Mouse (Mus musculus): ENCODE data around the gene Syp.
A peak's percentile ranks its signal among the peaks of the same experiment; 100 is the strongest.

Gene Syp

GRCm38 (mm10) chrX:7638401-7639091, at the start of gene Syp:
TSS of gene Syp (plus strand) at chrX:7638471.
- peak; percentile 94 for DNase-seq

- DNase-seq, result no peak
These were observed 42.9 kb upstream of the Syp start for GRCm38 (mm10) chrX:7595371-7595770.

- DNase-seq, result no peak
These were observed 34.3 kb upstream of the Syp start for GRCm38 (mm10) chrX:7604004-7604403.

DNA sequence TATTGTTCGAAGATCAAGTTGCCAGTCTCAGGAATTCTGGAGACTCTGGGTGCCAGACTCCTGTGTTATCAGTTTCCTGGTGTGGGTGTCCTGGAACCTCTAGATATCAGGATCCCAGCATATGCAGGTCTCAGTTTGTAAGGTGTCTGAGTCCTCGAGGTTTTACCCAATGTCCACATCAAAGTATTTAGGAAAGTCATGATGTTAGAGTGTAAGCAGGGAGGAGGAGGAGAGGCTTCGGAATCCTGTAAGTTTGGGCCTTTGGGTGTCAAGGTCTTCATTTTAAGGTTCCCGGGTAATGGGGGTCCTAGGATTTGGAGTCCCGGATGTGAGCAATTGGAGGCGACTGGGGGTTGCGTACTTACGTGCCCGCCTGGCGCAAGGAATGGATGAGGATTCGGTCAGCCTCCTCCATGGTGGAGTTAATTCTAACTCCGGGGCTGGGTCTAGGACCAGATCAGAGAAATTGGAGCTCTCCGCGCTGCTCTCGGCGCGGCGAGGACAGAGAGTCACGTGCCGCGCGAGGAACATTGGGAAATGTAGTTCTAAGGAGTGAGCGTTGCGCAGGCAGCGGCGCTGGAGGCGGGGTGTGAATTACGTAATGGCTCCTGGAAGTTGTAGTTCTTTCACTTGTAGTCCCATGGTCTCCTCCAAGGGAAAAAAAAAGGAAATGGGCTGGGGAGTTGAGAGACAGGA, 33.2 kb upstream of the Syp start, which contains the start of gene Ccdc22:
TSS of gene Ccdc22 (minus strand) at position 639 of the 696 bp plus-strand sequence.
- peak; percentile 87 for DNase-seq

- DNase-seq, result no peak
These were observed 32.7 kb upstream of the Syp start for GRCm38 (mm10) chrX:7605575-7605941.

DNA sequence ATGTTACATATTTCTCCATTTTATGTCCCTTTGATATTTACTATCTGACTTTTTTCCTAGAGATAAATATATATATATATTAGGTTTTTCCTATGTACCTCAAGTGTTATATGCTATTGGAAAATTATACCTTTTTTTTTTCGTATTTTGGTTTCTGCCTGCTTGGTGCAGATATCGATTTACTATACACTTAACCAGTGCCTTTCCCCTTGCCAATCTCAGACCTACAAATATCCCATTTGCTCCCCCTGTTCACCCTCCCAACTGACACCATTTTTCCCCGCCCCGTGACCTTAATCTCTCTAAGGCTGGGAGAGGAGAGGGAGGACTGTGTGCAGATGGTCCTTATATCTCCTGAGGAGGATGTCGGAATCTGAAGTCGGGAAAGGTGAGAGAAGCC, 31.5 kb upstream of the Syp start, which contains the start of gene Cacna1f:
TSS of gene Cacna1f (plus strand) at position 301 of the 400 bp plus-strand sequence.
- no peak for DNase-seq

DNA sequence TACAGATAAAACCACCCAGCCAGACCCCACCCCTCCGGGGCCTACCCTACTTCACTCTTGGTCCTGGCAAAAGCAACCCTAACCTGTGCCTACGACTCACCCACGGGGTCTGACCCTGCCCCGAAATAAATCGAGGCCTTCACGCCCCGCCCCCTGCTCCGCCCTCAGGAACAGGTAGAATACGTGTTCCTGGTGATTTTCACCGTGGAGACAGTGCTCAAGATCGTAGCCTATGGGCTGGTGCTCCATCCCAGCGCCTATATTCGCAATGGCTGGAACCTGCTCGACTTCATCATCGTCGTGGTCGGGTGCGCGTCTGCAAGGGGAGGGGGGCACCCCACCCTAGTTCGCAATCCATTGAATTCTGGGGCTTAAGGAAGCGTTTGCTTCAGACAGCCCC, 28.2 kb upstream of the Syp start:
- DNase-seq, result peak; percentile 57

DNA sequence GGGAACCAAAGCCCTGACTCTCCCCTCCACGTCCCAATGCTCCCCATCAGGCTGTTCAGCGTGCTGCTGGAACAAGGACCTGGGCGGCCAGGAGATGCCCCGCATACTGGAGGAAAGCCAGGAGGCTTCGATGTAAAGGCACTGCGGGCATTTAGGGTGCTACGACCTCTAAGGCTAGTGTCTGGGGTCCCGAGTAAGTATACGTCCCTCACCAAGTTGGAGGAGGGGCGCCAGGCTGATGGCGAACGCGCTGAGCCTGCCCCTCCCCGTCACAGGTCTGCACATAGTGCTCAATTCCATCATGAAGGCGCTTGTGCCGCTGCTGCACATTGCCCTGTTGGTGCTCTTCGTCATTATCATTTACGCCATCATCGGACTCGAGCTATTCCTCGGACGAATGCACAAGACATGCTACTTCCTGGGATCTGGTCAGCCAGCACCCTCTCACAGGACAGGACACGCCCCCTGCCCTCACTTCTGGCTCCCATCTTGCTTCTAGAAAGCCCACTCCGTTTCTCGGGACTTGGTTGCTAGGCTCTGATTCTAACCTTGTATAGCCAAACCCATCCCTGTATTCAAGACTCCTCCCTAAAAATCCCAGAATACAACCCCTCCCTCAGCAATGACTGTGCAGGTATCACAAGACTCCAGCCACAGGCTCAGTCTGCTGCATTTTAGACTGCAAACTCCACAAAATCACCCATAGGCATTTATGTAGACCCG, 27.6 kb upstream of the Syp start:
- peak; percentile 35 for DNase-seq

DNA sequence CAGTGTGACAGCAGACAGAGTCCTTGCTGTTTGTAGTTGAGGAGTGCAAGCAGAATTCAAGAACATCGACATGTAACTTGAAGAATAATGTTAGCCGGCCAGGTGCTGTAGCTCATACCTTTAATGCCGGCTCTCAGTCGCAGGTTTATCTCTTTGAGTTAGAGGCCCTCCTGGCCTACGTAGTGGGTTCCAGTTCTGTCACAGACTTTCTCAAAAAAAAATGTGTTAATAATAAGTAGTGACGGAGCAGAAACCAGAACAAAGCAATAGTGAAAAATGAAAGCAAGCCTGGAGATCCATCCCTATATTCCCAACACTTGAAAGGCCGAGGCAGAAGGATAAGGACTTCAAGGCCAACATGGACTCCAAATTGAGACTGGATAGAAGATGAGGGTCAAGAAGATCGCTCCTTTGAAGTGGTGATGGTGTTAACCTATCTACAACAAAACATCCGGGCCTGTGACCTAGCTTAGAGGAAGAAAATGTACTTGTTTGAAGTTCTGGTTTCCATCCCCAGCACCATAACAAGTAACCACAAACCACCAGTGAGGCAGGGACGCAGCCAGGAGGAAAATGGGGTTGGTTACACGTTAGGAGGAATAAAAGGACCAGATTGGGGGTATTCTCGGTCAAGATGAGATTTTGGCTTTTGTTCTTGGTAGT, 20.3 kb upstream of the Syp start:
- no peak for DNase-seq

DNA sequence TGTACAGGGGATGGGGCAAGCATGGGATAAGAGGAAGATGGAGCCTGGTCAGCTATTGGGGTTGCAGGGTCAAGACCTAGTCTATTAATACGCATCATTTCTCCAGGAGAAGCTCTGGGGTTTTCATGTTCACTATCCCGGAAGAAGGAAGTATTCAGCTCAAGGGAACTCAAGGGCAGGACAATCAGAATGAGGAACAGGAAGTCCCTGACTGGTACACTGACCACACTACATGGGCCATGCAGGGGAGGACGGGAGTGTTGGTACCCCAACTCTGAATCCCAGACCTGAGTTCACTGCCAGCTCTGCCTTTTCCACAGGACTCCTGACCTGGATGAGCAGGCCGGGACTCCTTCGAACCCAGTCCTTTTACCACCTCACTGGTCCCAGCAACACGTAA, 5.7 kb upstream of the Syp start:
- no peak for DNase-seq

DNA sequence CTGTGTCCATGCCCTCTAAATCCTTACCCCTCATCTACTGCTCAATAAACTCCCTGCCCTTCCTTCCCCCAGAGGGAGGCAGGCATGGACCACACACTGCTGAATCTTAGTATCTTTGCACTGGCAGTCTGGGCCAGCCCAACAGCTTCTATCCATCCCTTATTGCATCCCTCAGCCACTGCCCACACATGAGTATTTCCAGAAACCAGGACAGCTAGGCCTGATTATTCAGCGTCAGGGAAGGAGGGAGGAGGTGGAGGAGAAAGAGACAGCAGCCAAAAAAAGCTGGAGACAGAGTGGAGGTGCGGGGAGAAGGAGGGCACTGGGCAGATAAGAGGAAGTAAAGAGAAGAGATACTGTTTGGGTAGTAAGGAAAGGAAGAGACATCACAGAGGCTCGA, 3.2 kb upstream of the Syp start:
- DNase-seq, result no peak

- peak; percentile 66 for DNase-seq
These were observed 1.5 kb downstream of the Syp start for GRCm38 (mm10) chrX:7639536-7640325.

DNA sequence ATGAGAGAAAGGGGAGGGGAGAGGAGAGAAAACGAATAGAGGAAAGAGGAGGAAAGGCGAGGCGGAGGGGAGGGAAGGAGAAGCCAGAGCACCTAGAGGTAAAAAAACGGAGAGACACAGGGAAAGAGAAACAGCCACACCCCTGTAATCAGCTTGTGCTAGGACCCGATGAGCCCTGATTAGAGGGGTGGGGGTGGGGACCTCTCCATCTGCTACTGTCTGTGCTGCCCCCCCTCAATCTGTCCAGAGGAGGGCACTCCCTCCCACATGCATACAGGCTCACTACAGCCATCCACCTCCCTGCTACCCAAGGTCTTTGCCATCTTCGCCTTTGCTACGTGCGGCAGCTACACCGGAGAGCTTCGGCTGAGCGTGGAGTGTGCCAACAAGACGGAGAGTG, 2.5 kb downstream of the Syp start:
- peak; percentile 45 for DNase-seq

DNA sequence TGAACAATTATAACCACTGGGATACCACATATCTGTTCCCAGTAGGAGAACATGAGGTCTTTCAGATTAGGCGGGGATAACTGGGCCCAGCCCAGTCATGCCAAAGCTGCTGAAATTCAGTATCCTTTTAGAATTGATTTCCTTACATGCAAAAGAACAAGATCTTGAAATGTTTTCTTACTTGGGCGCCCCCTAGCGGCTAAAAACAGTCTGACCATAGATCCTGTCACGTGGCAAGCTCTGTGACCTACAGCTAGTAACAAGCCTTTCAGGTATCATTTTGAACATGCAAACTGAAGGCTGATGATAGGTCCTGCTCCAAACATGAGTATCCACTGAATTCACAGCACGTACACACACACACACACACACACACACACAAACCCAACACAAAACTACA, 7.1 kb downstream of the Syp start:
- peak; percentile 88 for DNase-seq

- peak; percentile 56 for DNase-seq
These were observed 10.5 kb downstream of the Syp start for GRCm38 (mm10) chrX:7648671-7649304.

DNA sequence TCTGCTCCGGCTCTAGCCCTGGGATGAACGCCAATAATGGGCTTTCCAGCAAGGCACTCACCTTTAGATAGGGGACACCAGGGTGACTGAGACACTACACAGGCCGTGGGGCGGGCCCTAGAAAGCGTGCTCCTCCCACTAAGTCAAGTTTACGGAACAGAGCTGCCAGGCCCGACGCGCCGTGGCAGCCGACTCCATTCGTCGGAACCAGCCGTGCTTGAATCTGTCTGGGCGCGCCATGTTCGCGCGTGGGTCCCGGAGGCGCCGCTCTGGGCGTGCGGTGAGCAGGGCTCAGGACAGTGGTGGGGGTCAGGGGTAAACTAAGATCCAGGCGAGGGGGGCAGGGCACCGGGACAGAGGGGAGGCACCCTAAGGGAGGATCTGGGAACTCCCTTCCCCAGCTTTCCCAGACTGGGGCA, 19.0 kb downstream of the Syp start, which contains the start of gene Prickle3:
TSS of gene Prickle3 (plus strand) at position 40 of the 419 bp plus-strand sequence.
- no peak for DNase-seq

- DNase-seq, result no peak
These were observed 19.9 kb downstream of the Syp start for GRCm38 (mm10) chrX:7658031-7658784.

DNA sequence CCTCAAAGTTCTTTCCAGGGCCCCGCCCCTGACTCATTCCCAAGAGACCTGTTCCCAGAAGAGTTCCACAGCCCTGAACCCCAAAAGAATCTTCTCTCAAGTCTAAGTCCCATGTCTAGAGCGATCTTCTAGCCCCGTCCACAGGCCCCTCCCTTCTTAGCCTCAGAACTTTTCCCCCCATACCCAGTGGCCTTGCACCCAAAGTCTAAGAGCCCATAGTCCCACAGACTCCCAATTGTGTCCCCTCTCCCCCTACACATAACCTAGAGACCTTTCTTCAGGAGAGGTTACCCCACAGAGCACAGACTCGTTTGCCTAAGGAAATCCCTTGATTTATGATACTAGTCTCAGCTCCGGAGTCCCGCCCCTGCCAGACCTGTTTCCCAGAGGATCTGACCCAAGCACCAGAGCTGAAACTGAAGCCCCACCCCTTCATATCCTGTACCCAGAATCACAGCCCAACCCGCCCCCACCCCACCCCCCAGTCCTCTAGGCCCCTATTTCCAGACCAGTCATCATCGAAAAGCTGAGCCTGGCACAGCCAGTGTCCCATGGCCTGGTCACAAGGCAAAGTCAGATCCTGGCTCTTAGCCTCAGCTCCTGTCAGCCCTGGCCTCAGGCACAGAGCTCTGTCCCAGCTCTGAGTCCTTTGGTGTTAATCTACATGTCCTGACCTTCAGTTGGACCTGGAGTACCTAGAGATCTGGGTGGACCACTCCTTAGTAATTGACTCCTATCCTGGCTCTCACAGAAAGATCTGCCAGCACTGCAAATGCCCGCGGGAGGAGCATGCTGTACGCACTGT, 20.7 kb downstream of the Syp start:
- DNase-seq, result no peak

DNA sequence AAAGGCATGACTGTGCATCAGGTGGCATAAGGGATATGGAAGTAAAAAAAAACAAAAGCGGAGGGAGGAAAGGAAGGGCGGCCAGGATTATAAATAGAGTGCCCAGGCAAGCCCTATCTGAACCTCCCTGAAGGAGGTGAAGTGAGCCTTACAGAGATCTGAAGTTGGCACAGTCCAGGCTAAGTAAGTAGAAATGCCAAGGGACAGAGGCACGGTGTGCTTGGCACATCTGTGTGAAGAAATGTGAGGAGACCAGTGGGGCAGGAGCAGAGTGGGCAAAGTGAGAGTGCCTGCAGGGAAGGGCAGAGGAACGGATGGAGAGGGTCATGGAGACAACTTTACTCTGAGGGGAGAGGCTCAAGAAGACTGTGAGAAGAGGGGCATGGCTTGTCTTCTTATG, 22.8 kb downstream of the Syp start:
- DNase-seq, result no peak

DNA sequence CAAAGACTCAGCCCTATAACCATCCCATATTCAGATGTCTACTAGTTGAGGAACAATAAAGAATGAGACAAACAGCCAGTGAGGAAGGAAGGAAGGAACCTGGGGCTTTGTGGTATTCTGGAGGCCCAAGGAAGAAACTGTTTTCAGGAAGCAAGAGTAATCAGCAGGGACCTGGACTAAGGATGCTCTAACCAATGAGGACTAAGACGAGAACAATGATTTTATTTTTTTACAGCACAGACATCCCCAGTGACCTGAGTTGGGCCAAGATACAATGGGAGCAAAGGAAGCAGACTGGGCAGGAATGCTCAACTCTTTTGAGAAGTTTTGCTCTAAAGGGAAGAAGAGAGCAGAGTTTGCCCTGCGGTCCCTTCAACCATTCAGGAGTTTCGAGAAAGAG, 24.7 kb downstream of the Syp start:
- no peak for DNase-seq
